Mouse (Mus musculus) kidney, embryonic 16.5 days (tissue): ENCODE results near the gene Rsph1. TPM values are rescaled to one million over a fixed set of nuclear protein-coding genes. Genes with fewer than 3 reads are reported as not detected.

ENCODE experiments used
- ATAC-seq: fragments of 200-750 bp; cut with Nextera tagmentation; 2 replicates; pipeline ENCODE4 v1.8.0; 2017; ENCODE audit warnings: moderate TSS enrichment; ENCODE audit not compliant: low FRiP score, low TSS enrichment
- H3K27ac ChIP-seq: fragments of 300-500 bp; sonication (generic); 2 replicates; pipeline ENCODE4 v1.5.1; 2014; ENCODE audit warnings: low read length
- H3K27me3 ChIP-seq: fragments of 300-500 bp; sonication (generic); 2 replicates; pipeline ENCODE4 v1.6.1; 2014; ENCODE audit warnings: low read length, control low read depth, mixed read lengths; ENCODE audit not compliant: insufficient read depth
- H3K36me3 ChIP-seq: fragments of 300-500 bp; sonication (generic); 2 replicates; pipeline ENCODE4 v1.6.1; 2014; ENCODE audit warnings: low read length, control low read depth, mixed read lengths; ENCODE audit not compliant: insufficient read depth
- H3K4me1 ChIP-seq: fragments of 300-500 bp; sonication (generic); 2 replicates; pipeline ENCODE4 v1.6.1; 2014; ENCODE audit warnings: low read length, control low read depth, mixed read lengths; ENCODE audit not compliant: insufficient read depth
- H3K4me2 ChIP-seq: fragments of 300-500 bp; sonication (generic); replicated peaks from 2 replicates; pipeline ENCODE4 v1.6.1; 2014; ENCODE audit warnings: low read depth, low read length
- H3K4me3 ChIP-seq: fragments of 300-500 bp; sonication (generic); 2 replicates; pipeline ENCODE4 v1.5.1; 2014; ENCODE audit warnings: mild to moderate bottlenecking, low read length
- H3K9ac ChIP-seq: fragments of 300-500 bp; sonication (generic); replicated peaks from 2 replicates; pipeline ENCODE4 v1.6.1; 2014; ENCODE audit warnings: low read length
- H3K9me3 ChIP-seq: fragments of 300-500 bp; sonication (generic); 2 replicates; pipeline ENCODE4 v1.6.1; 2016; ENCODE audit warnings: low read length, control low read depth
- WGBS: fragments of 180-500 bp; shearing (Covaris S2); extraction: QIAGEN DNeasy Blood & Tissue Kit; methylation state at CpG from one replicate; pipeline ENCODE4 v1.1.7; 2014; 5-methylcytosine and 5-hydroxymethylcytosine counted together
- polyA plus RNA-seq: library from polyadenylated mRNA; unstranded; fragments of >200 nt; fragmentation: Nextera tagmentation; extraction: Ambion mirVana; gene quantifications from 2 replicates; pipeline ENCODE4 v1.2.1, GENCODE M21; 2015

Gene Rsph1
- 2.0 and 2.3 TPM in 2 replicates for polyA plus RNA-seq

DNA sequence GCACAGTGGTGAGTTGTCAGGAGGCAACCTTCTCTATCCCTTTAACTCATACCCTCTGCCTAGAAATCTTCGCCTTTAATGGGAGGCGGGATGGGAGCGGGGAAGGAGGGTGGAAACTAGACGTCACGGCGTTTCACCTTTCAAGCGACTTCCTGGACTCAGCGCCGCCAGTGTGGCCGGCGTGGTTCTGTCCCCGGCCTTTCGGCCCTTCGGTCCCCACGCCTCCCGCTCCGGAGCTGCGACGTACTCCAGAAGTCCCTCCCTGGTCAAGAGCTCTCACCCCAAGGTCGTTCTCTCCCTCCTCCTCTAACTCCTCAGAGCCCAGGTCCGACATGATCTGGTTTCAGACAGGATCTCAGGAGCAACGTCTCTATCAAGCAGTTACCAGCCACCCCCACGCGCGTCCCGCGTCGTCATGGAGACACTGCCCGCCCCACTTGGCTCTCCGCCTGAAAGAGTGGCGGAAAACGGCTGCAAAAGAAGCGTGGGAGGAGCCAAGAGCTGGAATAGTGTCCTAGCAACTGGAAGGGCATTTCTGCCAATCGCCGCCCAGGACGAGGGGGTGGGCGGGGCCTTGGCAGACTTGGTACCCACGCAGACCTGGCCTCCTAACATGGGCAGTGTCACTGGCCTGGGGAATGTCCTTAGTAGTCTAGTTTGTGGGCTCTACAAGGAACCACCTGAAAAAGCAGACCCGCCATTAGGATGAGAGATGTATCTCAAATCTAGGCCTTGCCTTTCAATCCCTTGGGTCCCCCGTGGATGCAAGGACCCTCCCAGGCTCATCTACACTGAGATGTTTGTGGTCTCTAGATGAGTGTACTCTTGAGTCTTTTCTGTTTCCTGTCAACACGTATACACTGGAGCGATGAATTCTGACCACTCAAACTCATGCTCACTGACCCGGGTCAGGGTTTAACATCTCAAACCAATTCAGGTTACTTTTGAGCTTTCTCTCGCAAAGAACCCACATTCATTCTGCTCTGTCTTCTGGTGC is at the start of gene Rsph1:
TSS of gene Rsph1 (minus strand) at position 462 of the 997 bp plus-strand sequence.
- Histone ChIP-seq H3K4me1 (peaks cover 13% of the 10 kb centered on the region), H3K4me3 (peak within 1 kb of the TSS; percentile 51), H3K4me2 (peak within 1 kb of the TSS; percentile 80), H3K9ac (peak within 1 kb of the TSS; percentile 23), H3K27ac (no peak within 1 kb of the TSS), H3K9me3 (no peaks in the 10 kb centered on the region), H3K36me3 (no peaks in the 10 kb centered on the region), H3K27me3 (no peaks in the 10 kb centered on the region)
- ATAC-seq = peak; percentile 91
- 8% methylated on average over 44 of the region's 44 CpGs for WGBS

- Histone ChIP-seq H3K36me3 (no peaks in the 10 kb centered on the region), H3K9ac (no peak overlapping the region), H3K4me1 (no peaks in the 10 kb centered on the region), H3K27ac (no peak overlapping the region), H3K27me3 (no peaks in the 10 kb centered on the region), H3K4me3 (no peak overlapping the region), H3K4me2 (no peak overlapping the region), H3K9me3 (no peaks in the 10 kb centered on the region)
- no peak for ATAC-seq
- 53% methylated on average over 9 of the region's 9 CpGs for WGBS
Measured at GRCm38 (mm10) chr17:31326220-31326852, 49.2 kb upstream of the Rsph1 start.

DNA sequence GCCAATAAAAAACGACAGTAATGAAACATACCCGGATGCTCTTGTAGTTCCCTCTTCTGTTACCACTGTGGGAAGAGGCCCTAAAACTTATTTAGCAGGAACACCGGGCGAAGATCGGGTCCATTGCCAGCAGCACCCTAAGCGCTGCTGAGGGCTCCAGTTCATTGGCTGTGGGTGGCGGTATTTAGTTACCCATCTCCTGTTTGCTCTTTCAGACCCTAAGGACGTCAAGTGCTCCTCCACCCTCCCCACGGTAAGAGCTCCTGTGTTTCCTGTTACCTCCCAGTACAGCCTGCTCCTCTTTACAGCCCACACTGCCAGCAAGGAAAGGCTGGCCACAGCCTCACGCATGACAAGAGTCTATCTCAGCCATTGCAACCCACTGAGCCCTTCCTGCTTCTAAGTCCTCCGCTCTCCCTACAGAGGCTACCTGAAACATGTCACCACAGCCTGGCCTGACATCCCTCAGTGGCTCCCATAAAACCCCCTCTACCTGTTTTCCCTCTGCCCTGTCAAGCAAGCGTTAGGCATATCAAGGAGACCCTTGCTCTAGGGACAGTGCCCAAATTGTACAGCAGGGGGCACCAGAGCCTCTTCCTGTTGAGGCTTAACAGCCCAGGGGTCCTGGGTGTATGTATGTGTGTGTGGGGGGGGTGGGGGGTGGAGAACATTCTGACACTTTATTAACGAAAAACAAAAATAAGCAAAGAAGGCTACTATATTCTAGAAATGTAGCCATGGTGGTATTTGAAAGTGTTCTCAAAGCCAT is 48.5 kb upstream of the Rsph1 start:
- H3K27ac ChIP-seq = no peak overlapping the region
- ATAC-seq = no peak
- no peaks in the 10 kb centered on the region for H3K36me3 ChIP-seq

GRCm38 (mm10) chr17:31324227-31324626 is 47.0 kb upstream of the Rsph1 start:
- Histone ChIP-seq H3K27me3 (no peaks in the 10 kb centered on the region), H3K4me3 (no peak overlapping the region), H3K9ac (no peak overlapping the region), H3K36me3 (no peaks in the 10 kb centered on the region), H3K4me1 (no peaks in the 10 kb centered on the region), H3K4me2 (no peak overlapping the region), H3K9me3 (no peaks in the 10 kb centered on the region), H3K27ac (no peak overlapping the region)
- WGBS = 89% methylated on average over 8 of the region's 8 CpGs
- ATAC-seq = no peak

More for the DNA sequence above, 48.5 kb upstream of the Rsph1 start:
- no peaks in the 10 kb centered on the region for H3K4me1 ChIP-seq
- H3K9me3 ChIP-seq = no peaks in the 10 kb centered on the region
- no peak overlapping the region for H3K4me2 ChIP-seq
- H3K27me3 ChIP-seq = no peaks in the 10 kb centered on the region
- 56% methylated on average over 13 of the region's 13 CpGs for WGBS
- no peak overlapping the region for H3K9ac ChIP-seq
- H3K4me3 ChIP-seq = no peak overlapping the region

GRCm38 (mm10) chr17:31323379-31323778 is 46.2 kb upstream of the Rsph1 start:
- no peaks in the 10 kb centered on the region for H3K9me3 ChIP-seq
- H3K4me3 ChIP-seq = no peak overlapping the region
- H3K27ac ChIP-seq = no peak overlapping the region
- ATAC-seq = no peak; the same call in 1 of the 2 replicates
- H3K27me3 ChIP-seq = no peaks in the 10 kb centered on the region
- WGBS = 75% methylated on average over 4 of the region's 4 CpGs
- no peaks in the 10 kb centered on the region for H3K4me1 ChIP-seq
- H3K36me3 ChIP-seq = no peaks in the 10 kb centered on the region
- no peak overlapping the region for H3K9ac ChIP-seq
- no peak overlapping the region for H3K4me2 ChIP-seq

DNA sequence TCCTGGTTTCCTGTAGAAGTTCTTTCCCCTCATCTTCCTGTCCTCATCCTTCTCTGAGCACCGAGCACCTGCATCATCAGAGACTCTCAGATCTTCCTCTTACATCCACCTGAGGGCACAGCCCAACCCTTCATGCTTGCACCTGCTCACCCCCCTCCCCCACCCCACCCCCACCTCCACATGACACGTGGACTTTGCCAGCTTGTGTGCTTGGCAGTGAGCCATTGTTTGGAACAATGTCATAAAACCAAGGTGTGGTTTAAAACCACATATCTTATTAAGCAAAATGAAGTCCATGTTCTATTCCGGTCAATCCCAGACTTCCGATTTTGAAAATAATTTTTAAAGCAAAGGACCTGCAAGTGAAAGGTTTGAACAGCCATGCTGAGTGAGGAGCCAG is 45.3 kb upstream of the Rsph1 start:
- no peak for ATAC-seq
- H3K27ac ChIP-seq = no peak overlapping the region
- H3K9me3 ChIP-seq = no peaks in the 10 kb centered on the region
- H3K27me3 ChIP-seq = no peaks in the 10 kb centered on the region
- H3K4me2 ChIP-seq = no peak overlapping the region
- no peaks in the 10 kb centered on the region for H3K4me1 ChIP-seq
- no peak overlapping the region for H3K4me3 ChIP-seq
- WGBS = 73% methylated on average over 4 of the region's 4 CpGs
- no peaks in the 10 kb centered on the region for H3K36me3 ChIP-seq
- H3K9ac ChIP-seq = no peak overlapping the region

GRCm38 (mm10) chr17:31321425-31321824 is 44.2 kb upstream of the Rsph1 start:
- 77% methylated on average over 12 of the region's 12 CpGs for WGBS
- no peak for ATAC-seq
- Histone ChIP-seq H3K9ac (no peak overlapping the region), H3K36me3 (no peaks in the 10 kb centered on the region), H3K9me3 (no peaks in the 10 kb centered on the region), H3K27ac (no peak overlapping the region), H3K4me1 (no peaks in the 10 kb centered on the region), H3K27me3 (no peaks in the 10 kb centered on the region), H3K4me3 (no peak overlapping the region), H3K4me2 (no peak overlapping the region)

- Histone ChIP-seq H3K9me3 (no peaks in the 10 kb centered on the region), H3K4me2 (no peak overlapping the region), H3K9ac (no peak overlapping the region), H3K27ac (no peak overlapping the region), H3K4me3 (no peak overlapping the region), H3K4me1 (peaks cover 7% of the 10 kb centered on the region), H3K27me3 (no peaks in the 10 kb centered on the region), H3K36me3 (no peaks in the 10 kb centered on the region)
- 87% methylated on average over 19 of the region's 19 CpGs for WGBS
- ATAC-seq = no peak
Measured at GRCm38 (mm10) chr17:31318906-31319767, 42.0 kb upstream of the Rsph1 start.
